Mouse (Mus musculus) forebrain, embryonic 14.5 days (tissue): ENCODE results near the gene Gm10282. TPM values are rescaled to one million over a fixed set of nuclear protein-coding genes. Genes with fewer than 3 reads are reported as not detected.

Experiments used
- ATAC-seq: fragments of 200-750 bp; cut with Nextera tagmentation; 2 replicates; pipeline ENCODE4 v1.8.0; 2017; ENCODE audit warnings: mild to moderate bottlenecking, moderate library complexity
- DNase-seq: peaks from one replicate; pipeline ENCODE4 v3.0.0-alpha.2; 2015; ENCODE audit warnings: low spot score
- H3K27ac ChIP-seq: fragments of 300-500 bp; sonication (generic); 2 replicates; pipeline ENCODE4 v1.5.1; 2014; ENCODE audit warnings: low read depth, mild to moderate bottlenecking, control low read depth, low read length, moderate library complexity
- H3K27me3 ChIP-seq: fragments of 300-500 bp; sonication (generic); replicated peaks from 2 replicates; pipeline ENCODE4 v1.6.1; 2014; ENCODE audit warnings: low read length, control low read depth, mixed read lengths; ENCODE audit not compliant: control insufficient read depth, insufficient read depth
- H3K36me3 ChIP-seq: fragments of 300-500 bp; sonication (generic); 2 replicates; pipeline ENCODE4 v1.6.1; 2014; ENCODE audit warnings: low read length, control low read depth; ENCODE audit not compliant: control insufficient read depth, insufficient read depth
- H3K4me1 ChIP-seq: fragments of 300-500 bp; sonication (generic); 2 replicates; pipeline ENCODE4 v1.6.1; 2014; ENCODE audit warnings: antibody characterized with exemption, low read length, control low read depth; ENCODE audit not compliant: control insufficient read depth, insufficient read depth
- H3K4me2 ChIP-seq: fragments of 300-500 bp; sonication (generic); 2 replicates; pipeline ENCODE4 v1.6.1; 2014; ENCODE audit warnings: mild to moderate bottlenecking, control low read depth, low read length
- H3K4me3 ChIP-seq: fragments of 300-500 bp; sonication (generic); 2 replicates; pipeline ENCODE4 v1.5.1; 2014; ENCODE audit warnings: low read depth, low read length, control low read depth
- H3K9ac ChIP-seq: fragments of 300-500 bp; sonication (generic); 2 replicates; pipeline ENCODE4 v1.6.1; 2014; ENCODE audit warnings: mild to moderate bottlenecking, low read length, control low read depth, moderate library complexity
- H3K9me3 ChIP-seq: fragments of 300-500 bp; sonication (generic); replicated peaks from 2 replicates; pipeline ENCODE4 v1.6.1; 2016; ENCODE audit warnings: low read length, control low read depth, mixed read lengths; ENCODE audit not compliant: control insufficient read depth
- WGBS: fragments of 180-500 bp; shearing (Covaris S2); extraction: QIAGEN DNeasy Blood & Tissue Kit; methylation state at CpG from one replicate; pipeline ENCODE4 v1.1.7; 2014; 5-methylcytosine and 5-hydroxymethylcytosine counted together
- polyA plus RNA-seq: library from polyadenylated mRNA; unstranded; fragments of >200 nt; fragmentation: Nextera tagmentation; extraction: Ambion mirVana; gene quantifications from 2 replicates; pipeline ENCODE4 v1.2.1, GENCODE M21; 2014

The Gm10282 gene
- polyA plus RNA-seq, 1 experiment from 2014 or later = 31.0 TPM

GRCm38 (mm10) chr8:72330806-72331516 lies 25.9 kb upstream of the Gm10282 start:
- H3K4me1 ChIP-seq = no peaks in the 10 kb centered on the region
- H3K4me3 ChIP-seq = no peak overlapping the region
- DNase-seq (no peak), ATAC-seq (no peak)
- peaks cover 11% of the 10 kb centered on the region for H3K36me3 ChIP-seq
- WGBS = 87% methylated on average over 6 of the region's 6 CpGs
- H3K9me3 ChIP-seq = no peaks in the 10 kb centered on the region
- no peak overlapping the region for H3K27ac ChIP-seq
- H3K4me2 ChIP-seq = no peak overlapping the region
- no peaks in the 10 kb centered on the region for H3K27me3 ChIP-seq
- no peak overlapping the region for H3K9ac ChIP-seq

DNA sequence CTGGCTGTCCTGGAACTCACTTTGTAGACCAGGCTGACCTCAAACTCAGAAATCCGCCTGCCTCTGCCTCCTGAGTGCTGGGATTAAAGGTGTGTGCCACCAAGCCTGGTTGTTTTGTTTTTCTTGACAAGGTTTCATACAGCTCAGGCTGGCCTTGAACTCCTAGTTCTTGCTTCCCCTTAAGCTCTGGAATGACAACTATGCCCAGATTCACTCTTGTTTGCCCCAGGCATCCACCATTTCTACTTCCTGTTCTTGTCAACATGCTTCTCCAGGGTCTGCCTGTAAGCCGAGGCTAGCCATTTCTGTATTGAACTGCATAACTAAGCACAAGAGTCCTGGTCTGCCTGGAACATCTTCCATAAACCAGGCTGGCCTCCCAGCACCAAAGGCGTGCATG lies 24.1 kb upstream of the Gm10282 start:
- WGBS = 90% methylated on average over 3 of the region's 3 CpGs
- DNase-seq (no peak), ATAC-seq (no peak)
- Histone ChIP-seq H3K27ac (no peak overlapping the region), H3K9ac (no peak overlapping the region), H3K4me3 (no peak overlapping the region), H3K9me3 (no peaks in the 10 kb centered on the region), H3K27me3 (no peaks in the 10 kb centered on the region), H3K4me1 (no peaks in the 10 kb centered on the region), H3K4me2 (no peak overlapping the region), H3K36me3 (no peaks in the 10 kb centered on the region)

DNA sequence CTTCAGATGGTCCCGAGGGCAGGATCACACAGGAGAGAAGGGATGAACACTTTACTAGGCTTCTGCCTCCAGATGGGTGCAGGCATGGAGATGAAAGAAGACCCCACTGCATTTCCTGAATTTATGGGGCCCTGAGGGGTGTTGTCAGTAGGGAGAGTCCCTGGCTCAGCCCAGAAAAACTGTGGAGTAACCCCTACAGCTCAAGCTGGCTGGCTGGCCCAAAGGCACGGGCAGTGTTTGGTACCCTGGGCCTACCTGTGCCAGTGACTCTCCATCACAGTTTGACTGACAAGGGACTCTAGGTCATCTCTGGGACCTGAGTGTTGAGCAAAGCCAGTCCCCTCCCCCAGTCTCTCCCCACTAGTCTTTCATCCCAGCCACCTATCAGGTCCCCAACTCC lies 19.6 kb upstream of the Gm10282 start:
- Histone ChIP-seq H3K9ac (no peak overlapping the region), H3K27me3 (peaks cover 25% of the 10 kb centered on the region), H3K4me3 (no peak overlapping the region), H3K36me3 (no peaks in the 10 kb centered on the region), H3K4me1 (no peaks in the 10 kb centered on the region), H3K4me2 (no peak overlapping the region), H3K27ac (no peak overlapping the region), H3K9me3 (no peaks in the 10 kb centered on the region)
- ATAC-seq = no peak
- no peak for DNase-seq
- WGBS = 88% methylated on average over 2 of the region's 2 CpGs

GRCm38 (mm10) chr8:72324036-72324706 lies 19.1 kb upstream of the Gm10282 start:
- 0 out of 2 replicates have a peak, but pooled peaks cover 3% of the 10 kb centered on the region for H3K4me1 ChIP-seq
- ATAC-seq (no peak), DNase-seq (no peak)
- no peak overlapping the region for H3K4me2 ChIP-seq
- H3K4me3 ChIP-seq = no peak overlapping the region
- no peak overlapping the region for H3K9ac ChIP-seq
- no peaks in the 10 kb centered on the region for H3K36me3 ChIP-seq
- H3K27me3 ChIP-seq = peaks cover 30% of the 10 kb centered on the region
- 85% methylated on average over 10 of the region's 10 CpGs for WGBS
- H3K9me3 ChIP-seq = no peaks in the 10 kb centered on the region
- no peak overlapping the region for H3K27ac ChIP-seq

DNA sequence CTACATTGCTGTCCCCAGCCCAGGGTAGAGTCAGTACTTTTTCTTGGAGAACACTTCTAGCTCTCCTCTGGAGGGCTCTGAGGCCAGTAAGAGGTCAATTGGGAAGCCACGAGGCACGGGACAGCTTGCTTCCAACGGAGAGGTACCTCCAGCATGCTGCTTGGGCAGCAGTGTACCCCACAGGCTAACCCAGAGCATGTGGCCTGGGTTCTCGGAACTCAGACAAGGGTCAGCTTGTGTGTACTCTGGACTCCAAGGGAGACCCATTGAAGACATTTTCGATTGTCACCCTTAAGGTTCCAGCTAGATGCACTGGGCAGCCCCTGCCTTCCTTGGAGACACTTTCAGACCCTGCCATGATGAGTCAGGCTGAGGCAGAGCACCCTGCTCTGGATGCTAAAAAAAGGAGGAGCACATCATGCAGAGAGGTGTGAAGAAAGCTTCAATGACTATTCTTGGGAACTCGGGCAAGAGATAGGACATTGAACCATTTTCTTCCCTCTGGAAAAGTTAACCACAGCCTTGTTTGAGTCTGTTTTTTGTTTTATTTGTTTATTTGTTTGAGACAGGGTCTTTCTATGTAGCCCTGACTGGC lies 18.2 kb upstream of the Gm10282 start:
- H3K36me3 ChIP-seq = no peaks in the 10 kb centered on the region
- no peak overlapping the region for H3K9ac ChIP-seq
- ATAC-seq (no peak), DNase-seq (no peak)
- H3K4me3 ChIP-seq = no peak overlapping the region
- no peaks in the 10 kb centered on the region for H3K9me3 ChIP-seq
- no peak overlapping the region for H3K4me2 ChIP-seq
- 60% methylated on average over 6 of the region's 6 CpGs for WGBS
- 0 out of 2 replicates have a peak, but pooled peaks cover 3% of the 10 kb centered on the region for H3K4me1 ChIP-seq
- H3K27me3 ChIP-seq = peaks cover 35% of the 10 kb centered on the region
- no peak overlapping the region for H3K27ac ChIP-seq

- Histone ChIP-seq H3K9me3 (no peaks in the 10 kb centered on the region), H3K27me3 (peaks cover 35% of the 10 kb centered on the region), H3K4me2 (no peak overlapping the region), H3K4me3 (no peak overlapping the region), H3K9ac (no peak overlapping the region), H3K4me1 (0 out of 2 replicates have a peak, but pooled peaks cover 3% of the 10 kb centered on the region), H3K27ac (no peak overlapping the region), H3K36me3 (no peaks in the 10 kb centered on the region)
- no peak for DNase-seq
- 79% methylated on average over 7 of the region's 7 CpGs for WGBS
- ATAC-seq = no peak
These were observed 17.4 kb upstream of the Gm10282 start for GRCm38 (mm10) chr8:72322471-72322889.

- Histone ChIP-seq H3K36me3 (no peaks in the 10 kb centered on the region), H3K4me3 (no peak overlapping the region), H3K9me3 (no peaks in the 10 kb centered on the region), H3K27me3 (peaks cover 35% of the 10 kb centered on the region), H3K4me1 (0 out of 2 replicates have a peak, but pooled peaks cover 3% of the 10 kb centered on the region), H3K9ac (no peak overlapping the region), H3K4me2 (no peak overlapping the region), H3K27ac (no peak overlapping the region)
- 91% methylated on average over 20 of the region's 20 CpGs for WGBS
- no peak for ATAC-seq
- DNase-seq = no peak
These were observed 16.8 kb upstream of the Gm10282 start for GRCm38 (mm10) chr8:72321635-72322441.

- no peaks in the 10 kb centered on the region for H3K9me3 ChIP-seq
- DNase-seq (no peak), ATAC-seq (no peak)
- no peak overlapping the region for H3K27ac ChIP-seq
- 0 out of 2 replicates have a peak, but pooled peaks cover 3% of the 10 kb centered on the region for H3K4me1 ChIP-seq
- H3K4me3 ChIP-seq = peak overlapping the region; percentile 49; the same call in 1 of the 2 replicates
- peaks cover 35% of the 10 kb centered on the region for H3K27me3 ChIP-seq
- WGBS = 62% methylated on average over 25 of the region's 25 CpGs
- H3K4me2 ChIP-seq = no peak overlapping the region
- H3K9ac ChIP-seq = no peak overlapping the region; the same call in 1 of the 2 replicates
- H3K36me3 ChIP-seq = no peaks in the 10 kb centered on the region
These were observed 15.9 kb upstream of the Gm10282 start for GRCm38 (mm10) chr8:72320803-72321583.
